Mouse (Mus musculus) testis, adult 2 months (tissue): ENCODE measurements around the gene Hps3. TPM values are rescaled to one million over a fixed set of nuclear protein-coding genes. Genes with fewer than 3 reads are reported as not detected.

ENCODE experiments used
- H3K27ac ChIP-seq: fragments of 200-500 bp; 2 replicates; pipeline ENCODE4 v1.5.1; 2012; ENCODE audit warnings: low read depth, low read length; ENCODE audit not compliant: control insufficient read depth, insufficient read depth
- H3K27me3 ChIP-seq: fragments of 200-500 bp; 2 replicates; pipeline ENCODE4 v1.6.1; 2012; ENCODE audit warnings: mild to moderate bottlenecking, low read length, moderate library complexity; ENCODE audit not compliant: control insufficient read depth, insufficient read depth
- H3K36me3 ChIP-seq: fragments of 200-500 bp; 2 replicates; pipeline ENCODE4 v1.6.1; 2012; ENCODE audit warnings: mild to moderate bottlenecking, low read length; ENCODE audit not compliant: control insufficient read depth, insufficient read depth
- H3K4me1 ChIP-seq: fragments of 200-500 bp; 2 replicates; pipeline ENCODE4 v1.6.1; 2012; ENCODE audit warnings: low read length; ENCODE audit not compliant: control insufficient read depth, insufficient read depth
- H3K4me3 ChIP-seq: fragments of 200-500 bp; 2 replicates; pipeline ENCODE4 v1.5.1; 2012; ENCODE audit warnings: low read depth, mild to moderate bottlenecking, low read length, moderate library complexity, mixed read lengths; ENCODE audit not compliant: control insufficient read depth
- CTCF ChIP-seq: fragments of 200-500 bp; IDR thresholded peaks from 2 replicates; pipeline ENCODE4 v1.5.1; 2012; ENCODE audit warnings: low read depth, mild to moderate bottlenecking, inconsistent platforms, low read length, moderate library complexity; ENCODE audit not compliant: control insufficient read depth, insufficient read depth, insufficient replicate concordance
- POLR2A ChIP-seq: fragments of 200-500 bp; IDR thresholded peaks from 2 replicates; pipeline ENCODE4 v1.6.1; 2012; ENCODE audit warnings: low read depth, mild to moderate bottlenecking, inconsistent platforms, low read length, moderate library complexity; ENCODE audit not compliant: control insufficient read depth
- polyA plus RNA-seq: library from polyadenylated mRNA; depleted of rRNA; stranded (reverse); fragments of >200 nt; gene quantifications from 2 replicates; pipeline ENCODE4 v1.2.3, GENCODE M21; 2012

Hps3 gene
- polyA plus RNA-seq, 1 experiment = 4.0 TPM

DNA sequence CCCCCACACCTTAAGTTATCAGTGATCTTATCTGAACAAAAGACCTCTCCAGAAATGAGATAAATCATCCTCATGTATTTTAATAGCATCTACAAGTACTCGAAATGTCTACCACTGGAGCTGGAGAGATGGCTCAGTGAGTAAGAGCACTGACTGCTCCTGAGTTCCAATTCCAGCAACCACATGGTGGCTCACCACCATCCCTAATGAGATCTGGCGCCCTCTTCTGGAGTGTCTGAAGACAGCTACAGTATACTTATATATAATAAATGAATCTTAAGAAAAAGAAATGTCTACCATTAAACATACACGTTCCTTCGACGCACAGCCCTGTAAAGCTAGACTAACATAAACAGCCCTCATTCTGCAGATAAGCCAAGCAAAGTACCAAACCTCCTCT, 32.3 kb downstream of the Hps3 start:
- Histone ChIP-seq H3K4me1 (no peaks in the 10 kb centered on the region), H3K27ac (no peak overlapping the region), H3K4me3 (no peak overlapping the region), H3K36me3 (no peaks in the 10 kb centered on the region), H3K27me3 (no peaks in the 10 kb centered on the region)
- TF ChIP-seq POLR2A (no peak), CTCF (no peak)

DNA sequence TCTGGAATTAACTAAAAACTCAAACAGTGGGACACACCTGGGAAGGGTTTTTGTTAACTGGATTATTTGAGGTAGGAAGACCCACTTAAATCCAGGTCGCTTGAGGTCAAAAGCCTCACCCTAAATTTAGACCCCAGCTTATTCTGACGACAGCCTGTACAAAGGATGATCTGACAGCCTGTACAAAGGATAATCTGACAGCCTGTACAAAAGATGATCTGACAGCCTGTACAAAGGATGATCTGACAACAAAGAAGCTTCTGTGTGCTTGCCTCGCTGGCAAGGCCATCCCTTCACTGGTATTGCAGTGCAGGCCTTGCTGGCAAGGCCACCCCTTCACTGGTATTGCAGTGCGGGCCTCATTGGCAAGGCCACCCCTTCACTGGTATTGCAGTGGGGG, 34.3 kb downstream of the Hps3 start:
- no peak for TF ChIP-seq CTCF
- Histone ChIP-seq H3K27me3 (no peaks in the 10 kb centered on the region), H3K4me3 (no peak overlapping the region), H3K36me3 (no peaks in the 10 kb centered on the region), H3K4me1 (no peaks in the 10 kb centered on the region), H3K27ac (no peak overlapping the region)

DNA sequence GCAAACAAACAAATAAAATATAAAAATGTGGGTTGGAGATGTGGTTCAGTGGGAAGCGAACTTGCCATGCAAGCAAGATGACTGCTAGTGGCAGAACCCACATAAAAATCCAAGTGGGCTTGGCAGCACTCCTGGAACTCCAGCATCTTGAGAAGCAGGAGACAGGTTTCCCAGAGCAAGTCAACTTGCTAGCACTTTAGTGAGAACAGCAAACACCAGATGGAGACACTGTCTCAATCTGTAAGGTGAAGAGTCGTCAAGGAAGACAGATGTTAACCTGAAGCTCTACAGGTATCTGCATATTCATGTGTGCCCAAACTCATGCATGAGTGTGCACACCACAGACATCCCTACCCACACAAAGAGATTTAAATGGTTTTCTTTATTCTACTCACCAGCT, 35.6 kb downstream of the Hps3 start:
- H3K27me3 ChIP-seq = no peaks in the 10 kb centered on the region
- no peak overlapping the region for H3K27ac ChIP-seq
- no peak overlapping the region for H3K4me3 ChIP-seq
- TF ChIP-seq POLR2A (no peak), CTCF (no peak)
- no peaks in the 10 kb centered on the region for H3K36me3 ChIP-seq
- H3K4me1 ChIP-seq = no peaks in the 10 kb centered on the region

DNA sequence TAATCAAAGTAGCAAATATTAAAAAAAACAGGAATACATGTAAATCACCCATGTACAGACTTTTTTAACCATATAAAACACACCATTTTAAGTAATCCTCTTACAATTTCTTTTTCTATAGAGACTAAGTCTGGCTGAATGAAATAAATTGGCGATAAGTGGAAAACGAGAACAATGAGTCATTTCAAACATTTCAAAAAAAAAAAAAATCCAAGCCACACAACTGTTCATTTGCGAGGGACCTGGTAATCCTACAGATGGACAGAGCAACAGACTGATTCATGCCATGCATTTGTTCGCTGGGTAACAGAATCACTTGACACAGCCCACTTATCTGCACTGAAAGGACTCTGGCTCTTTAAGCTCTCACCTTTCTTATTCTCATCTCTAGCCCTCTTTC, 42.7 kb downstream of the Hps3 start:
- H3K36me3 ChIP-seq = no peaks in the 10 kb centered on the region
- no peak overlapping the region for H3K27ac ChIP-seq
- no peak overlapping the region for H3K4me3 ChIP-seq
- no peaks in the 10 kb centered on the region for H3K4me1 ChIP-seq
- TF ChIP-seq CTCF (no peak), POLR2A (no peak)
- no peaks in the 10 kb centered on the region for H3K27me3 ChIP-seq

DNA sequence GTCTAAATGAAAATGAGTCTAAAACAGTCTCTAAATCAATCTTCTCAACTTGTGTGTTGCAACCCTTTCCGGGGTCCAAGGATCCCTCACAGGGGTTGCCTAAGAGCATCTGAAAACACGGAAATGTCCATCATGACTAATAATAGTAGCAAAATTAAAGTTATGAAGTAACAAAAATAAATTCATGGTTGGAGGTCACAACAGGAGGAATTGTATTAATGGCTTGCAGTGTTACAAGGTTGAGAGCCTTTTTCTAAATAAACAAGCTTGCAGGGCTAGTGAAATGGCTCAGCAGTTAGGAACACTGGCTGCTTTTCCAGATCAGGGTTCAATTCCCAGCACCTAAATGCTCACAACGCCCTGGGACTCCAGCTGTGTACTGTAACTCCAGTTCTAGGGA, 45.1 kb downstream of the Hps3 start:
- no peak overlapping the region for H3K27ac ChIP-seq
- no peaks in the 10 kb centered on the region for H3K36me3 ChIP-seq
- no peak overlapping the region for H3K4me3 ChIP-seq
- no peaks in the 10 kb centered on the region for H3K4me1 ChIP-seq
- no peaks in the 10 kb centered on the region for H3K27me3 ChIP-seq
- no peak for TF ChIP-seq POLR2A
- no peak for TF ChIP-seq CTCF

DNA sequence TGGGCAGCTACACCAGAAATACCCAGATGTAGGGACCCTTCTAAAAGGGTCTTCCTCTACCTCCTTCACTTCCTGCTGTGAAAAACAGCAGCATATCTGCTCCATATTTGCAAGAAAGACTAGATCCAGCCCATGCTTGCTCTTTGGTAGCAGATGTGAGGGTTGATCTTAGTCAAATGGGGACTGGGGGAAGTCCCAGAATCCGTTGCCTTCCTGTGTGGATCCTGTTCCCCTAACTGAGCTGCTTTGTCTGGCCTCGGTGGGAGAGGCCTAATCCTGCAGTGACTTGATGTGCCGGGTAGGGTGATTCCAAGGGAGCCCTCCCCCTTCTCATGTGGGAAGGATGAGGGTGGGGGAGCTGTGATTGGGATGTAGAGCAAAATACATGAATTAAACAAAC, 49.0 kb downstream of the Hps3 start:
- no peak for TF ChIP-seq CTCF
- TF ChIP-seq POLR2A = no peak

DNA sequence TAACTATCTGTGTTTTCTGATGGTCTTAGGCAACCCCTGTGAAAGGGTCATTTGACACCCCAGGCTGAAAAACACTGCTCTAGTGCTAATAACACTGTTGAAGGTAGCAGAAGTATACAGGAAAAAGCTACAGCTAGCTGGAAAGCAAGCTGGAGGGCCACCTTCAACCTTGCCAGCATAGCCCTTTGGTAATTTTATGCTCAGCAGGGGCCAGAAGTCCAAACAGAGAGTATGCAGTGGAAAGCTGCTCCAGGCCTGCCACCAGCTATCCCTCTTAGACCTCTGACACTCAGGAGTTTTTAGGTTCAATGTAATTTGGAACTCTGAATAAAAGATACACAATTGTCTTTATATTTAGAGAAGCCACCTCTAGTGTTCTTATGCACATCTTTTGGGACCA, 52.3 kb downstream of the Hps3 start:
- TF ChIP-seq POLR2A (no peak), CTCF (no peak)
- Histone ChIP-seq H3K4me1 (no peaks in the 10 kb centered on the region), H3K4me3 (no peak overlapping the region), H3K27me3 (no peaks in the 10 kb centered on the region), H3K27ac (no peak overlapping the region), H3K36me3 (no peaks in the 10 kb centered on the region)

More for the DNA sequence above, 49.0 kb downstream of the Hps3 start:
- Histone ChIP-seq H3K27ac (no peak overlapping the region), H3K27me3 (no peaks in the 10 kb centered on the region), H3K36me3 (no peaks in the 10 kb centered on the region), H3K4me3 (no peak overlapping the region), H3K4me1 (no peaks in the 10 kb centered on the region)

DNA sequence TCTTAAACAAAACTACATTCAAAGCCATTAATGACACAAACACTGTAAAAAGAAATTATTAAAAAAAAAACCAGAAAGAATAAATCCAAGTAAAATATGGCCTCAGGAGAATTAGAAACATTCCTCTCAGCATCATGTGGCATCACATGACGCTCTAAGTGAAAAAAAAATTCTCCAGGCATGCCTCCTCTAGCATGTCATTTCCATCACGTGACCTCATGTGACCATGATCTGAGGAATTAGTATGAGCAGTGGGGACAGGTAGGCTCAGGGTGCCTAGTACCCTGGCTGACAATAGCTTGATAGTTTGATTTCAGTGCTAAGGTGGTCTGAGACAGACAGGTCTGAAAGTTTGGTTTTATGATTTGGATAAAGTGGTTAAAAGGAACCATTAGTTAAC, 54.0 kb downstream of the Hps3 start:
- no peak for TF ChIP-seq CTCF
- TF ChIP-seq POLR2A = no peak
- Histone ChIP-seq H3K27me3 (no peaks in the 10 kb centered on the region), H3K4me1 (no peaks in the 10 kb centered on the region), H3K36me3 (no peaks in the 10 kb centered on the region), H3K4me3 (no peak overlapping the region), H3K27ac (no peak overlapping the region)
